Mouse (Mus musculus) spleen, postnatal 14 days (tissue): ENCODE measurements around the gene Lrrc73.

ENCODE experiments used
- DNase-seq, 2 experiments: peaks; one replicate each; pipeline ENCODE4 v3.0.0; 2021 to 2022; ENCODE audit warnings: low spot score in 2 of 2

Gene Lrrc73

GRCm38 (mm10) chr17:46262201-46262694 is 8.9 kb downstream of the Lrrc73 start:
- no peak for DNase-seq

- DNase-seq = no peak
Measured at GRCm38 (mm10) chr17:46265502-46265901, 12.2 kb downstream of the Lrrc73 start.

- peak; percentile 32 to 59 for DNase-seq
Measured at GRCm38 (mm10) chr17:46265918-46266618, 12.7 kb downstream of the Lrrc73 start.

GRCm38 (mm10) chr17:46266986-46267385 is 13.7 kb downstream of the Lrrc73 start:
- DNase-seq = no peak

- DNase-seq = no peak
Measured at GRCm38 (mm10) chr17:46267511-46267910, 14.2 kb downstream of the Lrrc73 start.

- no peak for DNase-seq
Measured at GRCm38 (mm10) chr17:46268026-46268720, 14.8 kb downstream of the Lrrc73 start.

- no peak for DNase-seq
Measured at GRCm38 (mm10) chr17:46269771-46270534, 16.6 kb downstream of the Lrrc73 start.

GRCm38 (mm10) chr17:46272058-46272457 is 18.7 kb downstream of the Lrrc73 start:
- no peak for DNase-seq

GRCm38 (mm10) chr17:46272675-46273074 is 19.3 kb downstream of the Lrrc73 start:
- no peak for DNase-seq

- DNase-seq = no peak
Measured at GRCm38 (mm10) chr17:46273803-46274236, 20.5 kb downstream of the Lrrc73 start.

GRCm38 (mm10) chr17:46274465-46274864 is 21.1 kb downstream of the Lrrc73 start:
- no peak for DNase-seq

GRCm38 (mm10) chr17:46275034-46275433 is 21.7 kb downstream of the Lrrc73 start:
- no peak for DNase-seq

- no peak for DNase-seq
Measured at GRCm38 (mm10) chr17:46275506-46275905, 22.2 kb downstream of the Lrrc73 start.

- no peak for DNase-seq
Measured at GRCm38 (mm10) chr17:46277586-46277985, 24.3 kb downstream of the Lrrc73 start.

- DNase-seq = no peak
Measured at GRCm38 (mm10) chr17:46278011-46278765, 24.9 kb downstream of the Lrrc73 start.

GRCm38 (mm10) chr17:46282483-46283123 is 29.3 kb downstream of the Lrrc73 start, which contains the start of gene Tjap1:
Gene Tjap1 (minus strand): TSS chr17:46283026.
- DNase-seq = peak; percentile 62 to 74

- DNase-seq = no peak
Measured at GRCm38 (mm10) chr17:46283140-46283539, 29.8 kb downstream of the Lrrc73 start.

GRCm38 (mm10) chr17:46283911-46284310 is 30.6 kb downstream of the Lrrc73 start:
- no peak for DNase-seq

- no peak for DNase-seq
Measured at GRCm38 (mm10) chr17:46284653-46285052, 31.3 kb downstream of the Lrrc73 start.

- no peak for DNase-seq
Measured at GRCm38 (mm10) chr17:46285407-46285806, 32.1 kb downstream of the Lrrc73 start.

GRCm38 (mm10) chr17:46287678-46288095 is 34.4 kb downstream of the Lrrc73 start:
- no peak for DNase-seq
